Mouse (Mus musculus) stomach, postnatal 0 days (tissue): ENCODE results near the gene Cdh23. TPM values are rescaled to one million over a fixed set of nuclear protein-coding genes. Genes with fewer than 3 reads are reported as not detected.

Experiments
- ATAC-seq: fragments of 200-750 bp; cut with Nextera tagmentation; 2 replicates; pipeline ENCODE4 v1.8.0; 2017; ENCODE audit not compliant: low FRiP score, low TSS enrichment
- DNase-seq: peaks from one replicate; pipeline ENCODE4 v3.0.0-alpha.2; 2016; ENCODE audit warnings: low spot score
- H3K27ac ChIP-seq: fragments of 300-500 bp; sonication (generic); replicated peaks from 2 replicates; pipeline ENCODE4 v1.5.1; 2014; ENCODE audit warnings: mild to moderate bottlenecking, control low read depth
- H3K27me3 ChIP-seq: fragments of 300-500 bp; sonication (generic); 2 replicates; pipeline ENCODE4 v1.6.1; 2014; ENCODE audit warnings: low read length; ENCODE audit not compliant: control insufficient read depth, insufficient read depth
- H3K36me3 ChIP-seq: fragments of 300-500 bp; sonication (generic); 2 replicates; pipeline ENCODE4 v1.6.1; 2014; ENCODE audit warnings: low read length, mixed read lengths; ENCODE audit not compliant: control insufficient read depth, insufficient read depth
- H3K4me1 ChIP-seq: fragments of 300-500 bp; sonication (generic); replicated peaks from 2 replicates; pipeline ENCODE4 v1.6.1; 2014; ENCODE audit warnings: antibody characterized with exemption; ENCODE audit not compliant: control insufficient read depth, insufficient read depth
- H3K4me2 ChIP-seq: fragments of 300-500 bp; sonication (generic); replicated peaks from 2 replicates; pipeline ENCODE4 v1.6.1; 2014; ENCODE audit warnings: low read depth, mild to moderate bottlenecking, control low read depth, moderate library complexity
- H3K4me3 ChIP-seq: fragments of 300-500 bp; sonication (generic); 2 replicates; pipeline ENCODE4 v1.5.1; 2014; ENCODE audit warnings: low read depth, low read length, control low read depth
- H3K9ac ChIP-seq: fragments of 300-500 bp; sonication (generic); 2 replicates; pipeline ENCODE4 v1.6.1; 2014; ENCODE audit warnings: mild to moderate bottlenecking, low read length, control low read depth, mixed read lengths
- H3K9me3 ChIP-seq: fragments of 300-500 bp; sonication (generic); 2 replicates; pipeline ENCODE4 v1.6.1; 2016; ENCODE audit warnings: low read length; ENCODE audit not compliant: control insufficient read depth
- CTCF ChIP-seq: IDR thresholded peaks from 2 replicates; pipeline ENCODE4 v1.5.1; 2016; ENCODE audit warnings: antibody characterized with exemption, low read depth, mild to moderate bottlenecking, moderate library complexity
- EP300 ChIP-seq: optimal IDR thresholded peaks from 2 replicates; pipeline ENCODE3; 2016; ENCODE audit warnings: antibody characterized with exemption
- WGBS: fragments of 180-500 bp; shearing (Covaris S2); extraction: QIAGEN DNeasy Blood & Tissue Kit; methylation state at CpG from one replicate; pipeline ENCODE4 v1.1.7; 2014; 5-methylcytosine and 5-hydroxymethylcytosine counted together
- polyA plus RNA-seq: library from polyadenylated mRNA; unstranded; fragments of >200 nt; fragmentation: Nextera tagmentation; extraction: Ambion mirVana; gene quantifications from 2 replicates; pipeline ENCODE4 v1.2.1, GENCODE M21; 2015

Cdh23 gene
- polyA plus RNA-seq, 1 experiment from 2014 or later, result 0.18 TPM

DNA sequence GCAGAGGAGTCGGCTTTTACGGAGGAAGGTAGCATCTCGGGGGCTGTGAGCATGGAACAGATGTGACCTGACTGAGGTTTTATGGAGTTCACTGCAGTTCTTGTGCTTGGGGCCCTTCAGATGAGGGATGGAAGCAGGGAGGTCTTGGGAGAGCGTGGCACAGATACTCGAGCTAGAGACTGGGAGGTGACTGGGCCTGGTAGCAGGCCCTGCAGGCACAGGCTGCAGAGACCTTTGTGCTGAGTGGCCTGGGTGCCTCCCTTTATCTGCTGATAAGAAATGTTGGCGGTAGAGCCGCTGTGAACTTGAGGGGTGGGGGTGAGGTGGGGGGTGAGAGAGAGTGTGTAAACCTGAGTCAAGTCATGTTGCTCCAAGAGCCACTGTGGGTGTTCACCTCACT lies 361.7 kb downstream of the Cdh23 start:
- peak; percentile 65 for DNase-seq
- Histone ChIP-seq H3K27me3 (no peaks in the 10 kb centered on the region), H3K9ac (no peak overlapping the region), H3K4me3 (no peak overlapping the region), H3K36me3 (no peaks in the 10 kb centered on the region), H3K9me3 (no peaks in the 10 kb centered on the region), H3K4me1 (no peaks in the 10 kb centered on the region; the same call in 1 of the 2 replicates), H3K27ac (no peak overlapping the region), H3K4me2 (no peak overlapping the region)
- WGBS, result 62% methylated on average over 7 of the region's 7 CpGs
- TF ChIP-seq EP300 (no peak), CTCF (no peak)
- peak; percentile 74 for ATAC-seq

DNA sequence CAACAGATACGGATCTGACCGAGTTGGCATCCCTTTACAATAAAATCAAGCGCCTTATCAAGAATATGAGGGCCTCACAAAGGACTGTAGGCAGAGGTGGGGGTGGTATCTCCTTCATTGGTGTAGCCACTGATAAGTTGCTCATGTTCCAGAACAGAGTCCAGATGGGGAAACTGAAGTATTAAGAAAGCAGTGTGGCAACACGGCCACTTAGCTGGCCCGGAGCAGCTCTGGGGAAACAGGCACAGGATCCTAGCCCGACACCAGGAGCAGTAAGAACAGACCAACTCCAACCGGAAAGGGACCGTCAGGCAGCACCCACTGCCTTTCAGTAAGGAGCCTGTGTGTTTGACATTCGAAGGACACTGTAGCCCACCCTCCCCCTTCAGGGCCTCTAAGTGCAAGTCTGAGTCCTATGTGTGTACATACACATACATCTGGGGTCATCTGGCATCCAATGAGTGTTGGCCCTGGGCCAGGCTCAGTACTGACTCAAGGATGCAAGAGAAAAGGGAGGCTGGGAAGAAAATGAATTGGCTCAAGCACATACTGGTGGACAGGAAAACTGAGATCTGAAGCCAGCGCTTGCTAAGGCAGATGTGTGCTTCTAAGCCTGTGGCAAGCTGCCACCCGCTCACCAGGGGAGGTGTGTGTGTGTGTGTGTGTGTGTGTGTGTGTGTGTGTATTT lies 367.2 kb downstream of the Cdh23 start:
- H3K9me3 ChIP-seq, result no peaks in the 10 kb centered on the region
- DNase-seq (peak; percentile 46), ATAC-seq (peak; percentile 33; the same call in 1 of the 2 replicates)
- H3K4me2 ChIP-seq, result no peak overlapping the region
- H3K9ac ChIP-seq, result no peak overlapping the region
- no peaks in the 10 kb centered on the region for H3K27me3 ChIP-seq
- H3K4me1 ChIP-seq, result no peaks in the 10 kb centered on the region; the same call in 1 of the 2 replicates
- no peak overlapping the region for H3K27ac ChIP-seq
- H3K4me3 ChIP-seq, result no peak overlapping the region
- TF ChIP-seq EP300 (no peak), CTCF (no peak)
- WGBS, result 42% methylated on average over 11 of the region's 11 CpGs
- no peaks in the 10 kb centered on the region for H3K36me3 ChIP-seq

DNA sequence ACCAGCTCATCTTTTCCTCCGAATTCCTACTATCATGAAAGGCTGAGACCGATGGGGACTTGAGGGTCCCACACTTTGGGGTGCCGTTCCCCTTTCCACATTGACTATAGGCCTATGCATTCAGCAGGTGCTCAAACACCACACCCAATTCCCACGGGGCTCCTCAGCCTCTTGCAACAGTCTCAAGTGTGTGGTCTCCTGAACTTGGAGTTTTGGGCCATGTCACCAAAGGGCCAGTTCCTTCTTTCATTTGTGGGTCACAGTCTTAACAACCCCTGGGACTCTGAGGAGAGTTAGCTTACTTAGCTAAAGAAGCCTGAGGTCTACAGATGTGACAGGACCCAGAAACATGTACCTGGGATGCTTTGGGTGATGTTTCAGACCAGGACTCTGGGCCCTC lies 380.1 kb downstream of the Cdh23 start:
- H3K27me3 ChIP-seq, result no peaks in the 10 kb centered on the region
- DNase-seq (no peak), ATAC-seq (no peak)
- H3K9ac ChIP-seq, result no peak overlapping the region
- TF ChIP-seq EP300, result no peak
- 76% methylated on average over 4 of the region's 4 CpGs for WGBS
- no peaks in the 10 kb centered on the region for H3K4me1 ChIP-seq
- no peak overlapping the region for H3K27ac ChIP-seq
- H3K9me3 ChIP-seq, result no peaks in the 10 kb centered on the region
- H3K4me2 ChIP-seq, result no peak overlapping the region
- no peak overlapping the region for H3K4me3 ChIP-seq
- no peaks in the 10 kb centered on the region for H3K36me3 ChIP-seq

DNA sequence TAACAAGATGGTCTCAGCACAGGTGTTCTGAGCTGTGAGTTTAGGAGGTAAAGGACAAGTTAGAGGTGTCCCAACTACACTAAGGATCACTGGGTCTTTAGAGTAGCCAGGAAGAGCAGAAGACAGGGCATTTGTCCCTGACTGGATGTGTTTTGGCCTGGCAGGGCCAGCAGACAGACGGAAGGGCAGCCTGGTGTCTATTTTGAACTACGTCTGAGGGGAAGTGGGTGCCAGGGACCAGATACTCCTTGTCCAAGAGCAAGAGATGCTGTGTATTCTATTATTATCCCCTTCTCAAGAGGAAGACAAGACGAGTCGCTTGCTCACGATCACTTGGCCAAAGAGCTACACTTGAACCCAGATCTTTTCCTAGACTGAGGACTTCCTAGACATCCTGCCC lies 382.7 kb downstream of the Cdh23 start:
- Histone ChIP-seq H3K9ac (no peak overlapping the region), H3K27ac (no peak overlapping the region), H3K4me1 (no peaks in the 10 kb centered on the region), H3K36me3 (no peaks in the 10 kb centered on the region), H3K4me2 (no peak overlapping the region), H3K4me3 (no peak overlapping the region), H3K9me3 (no peaks in the 10 kb centered on the region), H3K27me3 (no peaks in the 10 kb centered on the region)
- no peak for ATAC-seq
- WGBS, result 93% methylated on average over 5 of the region's 5 CpGs
- no peak for DNase-seq
- no peak for TF ChIP-seq CTCF
- no peak for TF ChIP-seq EP300

DNA sequence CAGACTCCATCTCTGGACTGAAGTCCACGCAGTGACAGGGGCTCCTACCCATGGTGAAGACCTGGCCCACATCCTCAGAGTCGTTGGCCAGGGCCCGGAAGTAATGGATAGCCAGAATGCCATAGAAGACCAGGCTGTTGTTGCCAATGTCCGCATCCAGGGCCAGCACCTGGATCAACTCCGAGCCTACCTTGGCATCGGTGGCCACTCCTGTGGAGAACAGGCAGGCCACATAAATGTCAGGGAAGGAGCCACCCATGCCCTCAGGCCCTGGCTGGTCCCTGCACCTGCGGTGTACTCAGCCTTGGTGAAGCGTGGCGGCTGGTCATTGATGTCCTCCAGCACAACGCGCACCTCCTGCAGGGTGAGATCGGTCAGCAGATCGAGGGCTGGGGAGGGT lies 385.7 kb downstream of the Cdh23 start:
- H3K27me3 ChIP-seq, result no peaks in the 10 kb centered on the region
- no peak for DNase-seq
- TF ChIP-seq EP300, result no peak
- TF ChIP-seq CTCF, result no peak
- 85% methylated on average over 9 of the region's 13 CpGs for WGBS
- H3K4me2 ChIP-seq, result no peak overlapping the region
- H3K4me3 ChIP-seq, result no peak overlapping the region
- no peaks in the 10 kb centered on the region for H3K9me3 ChIP-seq
- H3K27ac ChIP-seq, result no peak overlapping the region
- H3K9ac ChIP-seq, result no peak overlapping the region
- H3K36me3 ChIP-seq, result no peaks in the 10 kb centered on the region
- ATAC-seq, result no peak
- no peaks in the 10 kb centered on the region for H3K4me1 ChIP-seq

DNA sequence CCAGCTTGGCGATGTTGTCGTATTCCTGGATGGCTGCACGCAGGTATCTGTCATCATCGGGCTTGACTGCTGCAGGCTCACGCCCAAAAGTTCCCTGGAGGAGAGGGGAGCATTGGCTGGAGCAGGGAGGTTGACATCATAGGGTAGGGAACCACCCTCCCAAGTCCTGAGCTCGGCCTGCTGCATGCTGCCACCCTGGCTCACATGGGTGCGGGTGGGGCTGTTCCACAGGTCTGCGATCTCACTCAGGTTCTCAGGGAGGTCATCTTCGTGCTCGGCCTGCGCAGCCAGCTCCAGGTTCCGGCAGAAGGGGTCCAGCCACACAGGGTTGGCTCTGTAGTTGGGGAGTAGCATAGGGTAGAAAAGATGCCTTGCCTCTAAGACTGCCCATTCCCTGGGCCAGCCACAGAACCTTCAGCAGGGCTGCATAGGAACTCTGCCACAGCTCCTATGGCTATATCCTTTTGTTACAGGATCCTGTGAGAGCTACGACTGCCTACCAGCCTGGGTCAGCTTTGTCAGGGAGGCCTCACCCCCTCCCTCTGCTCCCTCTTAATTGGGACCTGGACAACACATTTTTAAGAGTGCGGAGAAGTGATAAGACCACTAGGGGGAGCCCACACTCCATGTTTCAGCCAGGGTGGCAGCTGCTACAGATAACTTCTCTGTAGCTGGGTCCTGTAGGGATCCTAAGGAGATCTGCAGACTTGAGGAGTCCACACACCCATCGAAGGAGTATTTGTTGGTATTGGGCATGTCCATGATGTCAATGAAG lies 391.2 kb downstream of the Cdh23 start:
- no peak for TF ChIP-seq EP300
- TF ChIP-seq CTCF, result peak; percentile 96
- ATAC-seq (peak; percentile 75), DNase-seq (peak; percentile 83)
- Histone ChIP-seq H3K9ac (no peak overlapping the region), H3K4me2 (no peak overlapping the region), H3K4me3 (no peak overlapping the region), H3K27me3 (no peaks in the 10 kb centered on the region), H3K4me1 (no peaks in the 10 kb centered on the region), H3K27ac (0 out of 2 replicates have a peak overlapping the region, but pooled peaks have one; percentile 24), H3K9me3 (no peaks in the 10 kb centered on the region), H3K36me3 (peaks cover 22% of the 10 kb centered on the region)
- 53% methylated on average over 15 of the region's 15 CpGs for WGBS
